Mouse (Mus musculus) forebrain, embryonic 15.5 days (tissue): ENCODE measurements around the gene Olfr521. TPM values are rescaled to one million over a fixed set of nuclear protein-coding genes. Genes with fewer than 3 reads are reported as not detected.
"Not testable (repeated sequence)": the region's sequence is repeated elsewhere in the genome, so short reads cannot be mapped to it uniquely, and the experiment has no call there.

ENCODE experiments used
- ATAC-seq: fragments of 200-750 bp; cut with Nextera tagmentation; replicated peaks from 2 replicates; pipeline ENCODE4 v1.8.0; 2017; ENCODE audit warnings: mild to moderate bottlenecking, moderate TSS enrichment, moderate library complexity
- H3K27ac ChIP-seq: fragments of 300-500 bp; sonication (generic); replicated peaks from 2 replicates; pipeline ENCODE4 v1.5.1; 2015; ENCODE audit warnings: mild to moderate bottlenecking, inconsistent platforms
- H3K27me3 ChIP-seq: fragments of 300-500 bp; sonication (generic); 2 replicates; pipeline ENCODE4 v1.6.1; 2015; ENCODE audit warnings: inconsistent platforms
- H3K36me3 ChIP-seq: fragments of 300-500 bp; sonication (generic); 2 replicates; pipeline ENCODE4 v1.6.1; 2015; ENCODE audit warnings: mild to moderate bottlenecking, inconsistent platforms
- H3K4me1 ChIP-seq: fragments of 300-500 bp; sonication (generic); 2 replicates; pipeline ENCODE4 v1.6.1; 2015; ENCODE audit warnings: inconsistent platforms
- H3K4me2 ChIP-seq: fragments of 300-500 bp; sonication (generic); replicated peaks from 2 replicates; pipeline ENCODE4 v1.6.1; 2015; ENCODE audit warnings: mild to moderate bottlenecking, inconsistent platforms
- H3K4me3 ChIP-seq: fragments of 300-500 bp; sonication (generic); 2 replicates; pipeline ENCODE4 v1.5.1; 2015; ENCODE audit warnings: mild to moderate bottlenecking, inconsistent platforms
- H3K9ac ChIP-seq: fragments of 300-500 bp; sonication (generic); replicated peaks from 2 replicates; pipeline ENCODE4 v1.6.1; 2015; ENCODE audit warnings: mild to moderate bottlenecking, inconsistent platforms
- H3K9me3 ChIP-seq: fragments of 300-500 bp; sonication (generic); 2 replicates; pipeline ENCODE4 v1.6.1; 2016; ENCODE audit warnings: inconsistent platforms
- WGBS: fragments of 180-500 bp; shearing (Covaris S2); methylation state at CpG from one replicate; pipeline ENCODE4 v1.1.7; 2015; ENCODE audit warnings: mixed read lengths; 5-methylcytosine and 5-hydroxymethylcytosine counted together
- polyA plus RNA-seq: library from polyadenylated mRNA; unstranded; fragments of >200 nt; fragmentation: Nextera tagmentation; extraction: Ambion mirVana; gene quantifications from 2 replicates; pipeline ENCODE4 v1.2.1, GENCODE M21; 2015

Olfr521 gene
- polyA plus RNA-seq, 1 experiment from 2014 or later: not detected

DNA sequence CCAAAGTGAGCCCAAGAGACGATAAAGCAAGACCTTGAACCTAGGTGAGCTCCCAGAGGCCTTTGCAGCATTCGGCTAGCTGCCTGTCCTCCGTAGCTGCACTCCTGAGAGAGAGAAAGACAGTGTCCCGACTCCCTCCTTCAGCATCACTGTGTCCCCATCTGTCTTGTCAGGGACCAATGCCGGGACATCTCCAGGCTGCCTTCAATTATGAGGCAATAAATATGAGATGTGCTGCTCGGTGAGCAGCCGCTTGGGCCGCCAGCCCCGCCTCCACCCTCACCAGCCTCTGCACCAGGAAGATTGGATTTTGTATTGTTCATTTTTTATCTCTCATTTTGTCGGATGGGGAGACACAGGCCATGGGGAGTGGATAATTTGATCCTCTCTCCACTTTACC is 27.5 kb downstream of the Olfr521 start:
- no peak overlapping the region for H3K4me3 ChIP-seq
- no peak overlapping the region for H3K27ac ChIP-seq
- ATAC-seq: no peak

DNA sequence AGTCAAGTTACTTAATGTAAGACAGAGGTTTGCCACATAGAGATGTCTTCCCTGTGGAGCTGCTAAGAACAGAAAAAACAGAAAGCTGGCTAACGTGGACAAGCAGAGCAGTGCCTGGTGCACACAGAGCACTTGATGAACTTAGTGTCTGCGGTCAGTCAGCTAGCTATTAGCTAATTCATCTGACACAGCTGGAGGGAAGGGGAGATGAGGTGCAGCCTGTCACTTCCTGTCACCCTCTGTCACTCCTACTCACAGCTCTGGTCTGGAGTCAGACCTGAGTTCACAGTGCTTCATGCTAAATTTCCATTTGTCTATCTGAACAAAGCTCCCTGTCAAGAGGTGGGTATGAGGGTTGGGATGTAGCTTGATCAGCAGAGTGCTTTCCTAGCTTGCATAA is 30.8 kb downstream of the Olfr521 start:
- no peak overlapping the region for H3K4me3 ChIP-seq
- no peak overlapping the region for H3K27ac ChIP-seq
- H3K9ac ChIP-seq: no peak overlapping the region
- no peak overlapping the region for H3K4me2 ChIP-seq
- ATAC-seq: no peak
- peaks cover 10% of the 10 kb centered on the region for H3K4me1 ChIP-seq
- 79% methylated on average over 2 of the region's 2 CpGs for WGBS
- H3K9me3 ChIP-seq: no peaks in the 10 kb centered on the region
- no peaks in the 10 kb centered on the region for H3K27me3 ChIP-seq
- no peaks in the 10 kb centered on the region for H3K36me3 ChIP-seq

More for the DNA sequence above, 27.5 kb downstream of the Olfr521 start:
- H3K9ac ChIP-seq: no peak overlapping the region
- peaks cover 8% of the 10 kb centered on the region for H3K4me1 ChIP-seq
- no peaks in the 10 kb centered on the region for H3K36me3 ChIP-seq
- no peak overlapping the region for H3K4me2 ChIP-seq
- no peaks in the 10 kb centered on the region for H3K27me3 ChIP-seq
- H3K9me3 ChIP-seq: no peaks in the 10 kb centered on the region
- 83% methylated on average over 10 of the region's 10 CpGs for WGBS

DNA sequence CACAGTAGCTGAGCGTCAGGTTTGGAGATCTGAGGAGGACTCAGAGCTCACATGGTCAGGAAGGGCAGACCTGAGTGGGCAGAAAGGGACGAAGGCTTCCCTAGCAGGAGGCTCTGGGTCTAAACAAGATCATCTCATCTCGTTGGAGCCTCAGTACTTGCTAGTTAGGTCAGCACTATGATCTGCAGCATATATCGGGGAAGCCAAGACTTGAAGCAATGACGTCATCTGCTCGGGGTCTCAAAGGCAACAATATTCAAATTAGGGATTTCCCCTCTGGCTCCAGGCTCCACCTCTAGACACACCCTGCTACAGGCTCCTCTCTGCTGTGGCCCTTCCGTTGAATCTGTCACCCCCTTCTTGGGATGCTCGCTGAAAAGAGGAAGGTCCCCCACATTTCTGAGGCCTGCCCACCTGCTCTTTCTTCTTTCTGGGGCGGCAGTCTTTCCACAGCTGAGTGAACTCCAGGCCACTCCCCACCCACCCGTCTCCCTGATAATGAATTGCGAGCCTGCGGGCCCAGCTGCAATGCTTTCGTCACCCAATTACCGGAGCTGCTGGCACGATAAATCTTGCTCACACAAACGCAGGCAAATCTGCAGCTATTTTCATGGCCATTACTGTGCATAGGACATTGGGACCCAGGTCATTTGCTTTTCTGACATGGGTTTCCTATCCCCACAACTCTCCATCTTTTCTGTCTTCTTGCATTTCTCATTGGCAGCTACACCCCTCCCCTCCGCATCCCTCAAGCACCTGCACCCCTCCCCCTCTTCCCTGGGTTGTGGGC is 32.1 kb downstream of the Olfr521 start:
- H3K36me3 ChIP-seq: no peaks in the 10 kb centered on the region
- peak overlapping the region; percentile 44 for H3K4me2 ChIP-seq
- peak overlapping the region; percentile 32; the same call in 1 of the 2 replicates for H3K9ac ChIP-seq
- peaks cover 10% of the 10 kb centered on the region for H3K4me1 ChIP-seq
- H3K27me3 ChIP-seq: no peaks in the 10 kb centered on the region
- H3K9me3 ChIP-seq: no peaks in the 10 kb centered on the region
- peak overlapping the region; percentile 14 for H3K4me3 ChIP-seq
- peak; percentile 69 for ATAC-seq
- H3K27ac ChIP-seq: peak overlapping the region; percentile 13
- WGBS: 9% methylated on average over 17 of the region's 17 CpGs

DNA sequence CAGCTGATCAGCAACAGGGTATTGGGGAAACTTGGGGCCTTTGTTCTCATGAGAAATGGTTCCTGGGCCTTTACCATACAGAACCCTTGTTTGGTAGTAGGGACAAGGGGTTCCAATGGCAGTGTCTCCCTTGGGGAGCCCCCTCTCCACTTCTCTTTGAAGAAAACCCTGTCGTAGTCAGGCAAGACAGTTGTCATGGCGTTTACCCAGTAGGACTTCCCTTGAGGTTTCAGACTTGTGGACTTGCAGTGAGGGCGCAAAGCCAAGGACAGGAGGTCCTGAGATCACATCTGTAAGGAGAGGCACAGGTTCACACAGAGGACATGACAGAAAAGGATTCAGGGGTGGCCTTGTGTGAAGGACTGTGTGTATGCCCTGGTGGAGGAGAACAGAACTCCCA is 33.2 kb downstream of the Olfr521 start:
- no peaks in the 10 kb centered on the region for H3K9me3 ChIP-seq
- peaks cover 10% of the 10 kb centered on the region for H3K4me1 ChIP-seq
- ATAC-seq: no peak
- H3K36me3 ChIP-seq: no peaks in the 10 kb centered on the region
- H3K4me2 ChIP-seq: no peak overlapping the region
- WGBS: 81% methylated on average over 3 of the region's 3 CpGs
- H3K9ac ChIP-seq: no peak overlapping the region
- H3K4me3 ChIP-seq: no peak overlapping the region
- H3K27ac ChIP-seq: no peak overlapping the region
- H3K27me3 ChIP-seq: no peaks in the 10 kb centered on the region

DNA sequence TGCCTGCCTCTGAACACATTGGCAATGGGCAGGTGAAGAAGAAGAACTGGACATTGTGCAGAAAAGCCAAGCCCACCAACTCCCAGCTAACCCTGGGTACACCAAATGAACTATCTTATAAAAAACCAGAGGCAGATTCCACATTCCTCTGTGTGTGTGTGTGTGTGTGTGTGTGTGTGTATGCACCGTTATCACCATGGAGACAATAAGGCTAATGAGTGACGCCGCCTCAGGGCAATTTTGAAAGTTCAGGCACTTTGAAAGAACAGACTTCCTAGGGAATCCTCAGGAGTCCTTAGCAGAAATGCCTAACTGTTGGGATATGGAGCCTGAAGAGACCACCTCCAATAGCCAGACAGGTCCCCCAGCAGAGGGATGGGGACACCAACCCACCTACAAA is 34.0 kb downstream of the Olfr521 start:
- no peak overlapping the region for H3K4me2 ChIP-seq
- no peak overlapping the region for H3K27ac ChIP-seq
- peaks cover 10% of the 10 kb centered on the region for H3K4me1 ChIP-seq
- H3K36me3 ChIP-seq: no peaks in the 10 kb centered on the region
- 73% methylated on average over 3 of the region's 3 CpGs for whole genome bisulfite sequencing
- ATAC-seq: no peak
- H3K27me3 ChIP-seq: no peaks in the 10 kb centered on the region
- H3K4me3 ChIP-seq: no peak overlapping the region
- H3K9ac ChIP-seq: no peak overlapping the region
- no peaks in the 10 kb centered on the region for H3K9me3 ChIP-seq

DNA sequence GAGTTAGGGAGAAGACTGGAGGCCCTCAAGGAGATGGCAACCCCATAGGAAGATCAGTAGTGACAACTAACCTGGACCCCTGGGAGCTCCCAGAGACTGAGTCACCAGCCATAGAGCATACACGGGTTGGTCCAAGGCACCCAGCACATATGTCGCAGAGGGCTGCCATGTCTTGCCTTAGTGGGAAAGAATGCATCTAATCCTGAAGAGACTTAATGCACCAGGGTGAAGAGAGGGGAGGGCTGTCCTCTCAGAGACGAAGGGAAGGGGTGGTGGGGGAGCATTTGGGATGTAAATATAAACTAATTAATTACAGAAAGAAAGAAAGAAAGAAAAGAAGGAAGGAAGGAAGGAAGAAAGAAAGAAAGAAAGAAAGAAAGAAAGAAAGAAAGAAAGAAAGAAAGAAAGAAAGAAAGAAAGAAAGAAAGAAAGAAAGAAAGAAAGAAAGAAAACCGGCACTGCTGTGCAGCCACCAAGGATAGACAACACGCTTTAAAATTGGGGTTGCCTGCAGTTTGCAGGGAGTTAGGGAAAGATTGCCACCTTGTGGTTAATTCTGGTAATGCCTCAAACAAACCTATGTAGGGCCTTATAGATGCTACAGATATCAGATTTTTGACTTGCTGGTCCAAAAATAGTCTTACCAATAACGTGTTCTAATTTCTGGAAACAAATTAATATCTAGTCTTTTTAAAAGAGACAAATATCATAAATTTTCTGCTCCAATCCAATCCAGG is 34.8 kb downstream of the Olfr521 start:
- no peak overlapping the region for H3K4me3 ChIP-seq
- no peak overlapping the region for H3K4me2 ChIP-seq
- no peaks in the 10 kb centered on the region for H3K36me3 ChIP-seq
- no peak overlapping the region for H3K27ac ChIP-seq
- no peaks in the 10 kb centered on the region for H3K9me3 ChIP-seq
- 0 out of 2 replicates have a peak, but pooled peaks have one; percentile 65 for ATAC-seq
- WGBS: 32% methylated on average over 6 of the region's 6 CpGs
- H3K4me1 ChIP-seq: peaks cover 10% of the 10 kb centered on the region
- no peaks in the 10 kb centered on the region for H3K27me3 ChIP-seq
- no peak overlapping the region for H3K9ac ChIP-seq

DNA sequence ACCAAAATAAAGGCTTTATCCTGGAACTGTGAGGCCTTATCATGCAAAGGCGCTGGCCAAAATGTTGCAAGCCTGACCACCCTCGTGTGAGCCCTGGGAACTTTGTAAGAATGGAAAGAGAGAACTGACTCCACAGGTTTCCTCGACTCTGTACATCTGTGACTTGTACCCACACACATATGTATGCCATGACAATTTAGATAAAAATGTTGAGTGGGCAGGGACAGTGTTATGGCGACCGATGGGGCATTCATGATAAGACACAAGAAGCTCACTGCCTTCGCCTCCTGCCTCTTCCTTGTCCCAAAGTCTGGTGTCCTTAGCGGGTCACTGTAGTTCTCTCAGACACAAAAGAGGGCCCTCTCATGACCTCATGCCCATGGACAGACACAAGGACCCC is 35.8 kb downstream of the Olfr521 start:
- Histone ChIP-seq H3K4me2 (no peak overlapping the region), H3K36me3 (no peaks in the 10 kb centered on the region), H3K27ac (no peak overlapping the region), H3K27me3 (no peaks in the 10 kb centered on the region), H3K9ac (no peak overlapping the region), H3K4me3 (no peak overlapping the region), H3K4me1 (peaks cover 10% of the 10 kb centered on the region), H3K9me3 (no peaks in the 10 kb centered on the region)
- no peak for ATAC-seq
- WGBS: 76% methylated on average over 7 of the region's 7 CpGs

DNA sequence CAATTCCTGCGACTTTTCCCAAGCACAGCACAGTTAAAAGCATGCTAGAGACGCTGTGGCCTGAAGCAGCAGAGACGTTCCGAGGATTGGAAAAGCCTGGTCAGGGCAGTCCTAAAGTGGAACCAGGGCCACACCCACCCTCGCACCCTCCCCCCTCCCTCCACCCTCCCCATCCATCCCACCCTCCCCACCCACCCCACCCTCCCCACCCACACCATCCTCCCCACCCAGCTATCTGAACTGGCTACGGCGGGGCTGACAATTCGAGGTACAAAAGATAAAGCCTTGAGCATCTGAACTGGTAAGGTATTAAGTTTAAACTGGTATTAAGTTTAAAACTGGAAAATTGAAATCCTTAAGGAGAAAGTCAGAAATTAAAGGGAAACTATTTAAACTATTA is 40.2 kb downstream of the Olfr521 start:
- H3K36me3 ChIP-seq: no peaks in the 10 kb centered on the region
- H3K4me1 ChIP-seq: no peaks in the 10 kb centered on the region
- no peaks in the 10 kb centered on the region for H3K9me3 ChIP-seq
- no peak overlapping the region for H3K4me2 ChIP-seq
- ATAC-seq: no peak
- 76% methylated on average over 7 of the region's 8 CpGs for WGBS
- no peak overlapping the region for H3K27ac ChIP-seq
- no peak overlapping the region for H3K9ac ChIP-seq
- no peaks in the 10 kb centered on the region for H3K27me3 ChIP-seq
- H3K4me3 ChIP-seq: no peak overlapping the region

DNA sequence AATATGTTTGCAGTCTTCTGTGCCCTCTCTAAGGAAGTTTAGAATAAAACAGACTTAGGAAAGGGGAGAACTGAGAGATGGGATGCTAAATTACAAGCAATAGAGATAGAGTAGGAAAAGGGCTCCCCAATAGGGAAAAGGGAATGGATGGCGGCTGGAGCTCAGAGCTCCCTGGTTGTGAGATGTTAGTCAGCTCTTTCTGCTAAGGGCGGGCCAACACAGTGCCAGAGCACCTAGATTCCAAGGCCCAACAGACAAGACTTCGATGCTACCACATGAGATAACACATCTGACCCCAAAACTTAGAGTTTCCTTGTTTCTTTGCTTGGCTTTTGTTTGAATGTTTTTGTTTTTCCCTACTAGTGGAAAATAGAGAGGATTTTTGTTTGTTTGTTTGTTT is 40.7 kb downstream of the Olfr521 start:
- 89% methylated on average over 3 of the region's 3 CpGs for WGBS
- H3K36me3 ChIP-seq, H3K27me3 ChIP-seq, ATAC-seq, H3K4me2 ChIP-seq, H3K9me3 ChIP-seq, H3K9ac ChIP-seq, H3K4me1 ChIP-seq, H3K27ac ChIP-seq, H3K4me3 ChIP-seq: not testable (repeated sequence)

DNA sequence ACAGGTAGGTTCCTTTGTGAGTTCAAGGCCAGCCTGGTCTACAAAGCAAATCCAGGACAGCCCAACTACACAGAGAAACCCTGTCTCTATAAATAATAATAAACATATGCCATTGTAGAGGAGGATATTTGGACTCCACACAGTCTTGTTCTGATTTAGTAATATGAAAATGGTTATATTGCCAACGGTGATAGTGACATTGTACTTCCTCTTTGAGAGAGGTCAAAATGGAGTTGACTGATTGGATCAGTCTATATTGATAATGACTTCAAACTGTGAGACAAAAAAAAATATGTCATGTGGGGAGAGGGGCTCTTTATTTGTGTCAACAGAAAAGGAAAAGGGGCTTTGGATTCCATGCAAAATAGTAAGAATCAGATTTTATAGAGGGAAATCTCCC is 42.0 kb downstream of the Olfr521 start:
- Histone ChIP-seq H3K36me3 (no peaks in the 10 kb centered on the region), H3K27ac (no peak overlapping the region), H3K4me1 (no peaks in the 10 kb centered on the region), H3K4me2 (no peak overlapping the region), H3K27me3 (no peaks in the 10 kb centered on the region), H3K9me3 (no peaks in the 10 kb centered on the region), H3K4me3 (no peak overlapping the region), H3K9ac (no peak overlapping the region)
- no peak for ATAC-seq
- WGBS: 91% methylated on average over 1 of the region's 1 CpGs

DNA sequence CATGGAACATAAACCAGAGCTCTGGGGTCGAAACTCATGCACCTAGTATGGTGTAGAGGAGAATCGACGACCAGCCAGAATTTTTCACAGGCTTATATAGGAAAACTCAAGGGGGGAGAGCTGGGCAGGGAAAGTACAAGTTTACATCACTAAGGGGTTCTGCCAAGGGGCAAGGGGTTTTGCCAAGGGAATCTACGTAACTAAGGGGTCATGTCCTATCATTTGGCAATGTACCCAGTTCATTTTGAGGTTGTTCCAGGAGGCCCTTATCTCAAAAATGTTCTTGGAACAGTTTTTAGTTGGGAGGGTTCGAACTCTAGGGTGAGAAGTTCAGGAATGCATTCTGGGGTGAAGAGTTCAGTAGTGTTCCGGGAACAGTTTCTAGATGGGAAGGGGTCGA is 43.7 kb downstream of the Olfr521 start:
- H3K27me3 ChIP-seq, ATAC-seq, H3K36me3 ChIP-seq, H3K27ac ChIP-seq, H3K9ac ChIP-seq, H3K4me1 ChIP-seq, H3K4me2 ChIP-seq, H3K4me3 ChIP-seq, H3K9me3 ChIP-seq: not testable (repeated sequence)
- WGBS: 88% methylated on average over 7 of the region's 7 CpGs

DNA sequence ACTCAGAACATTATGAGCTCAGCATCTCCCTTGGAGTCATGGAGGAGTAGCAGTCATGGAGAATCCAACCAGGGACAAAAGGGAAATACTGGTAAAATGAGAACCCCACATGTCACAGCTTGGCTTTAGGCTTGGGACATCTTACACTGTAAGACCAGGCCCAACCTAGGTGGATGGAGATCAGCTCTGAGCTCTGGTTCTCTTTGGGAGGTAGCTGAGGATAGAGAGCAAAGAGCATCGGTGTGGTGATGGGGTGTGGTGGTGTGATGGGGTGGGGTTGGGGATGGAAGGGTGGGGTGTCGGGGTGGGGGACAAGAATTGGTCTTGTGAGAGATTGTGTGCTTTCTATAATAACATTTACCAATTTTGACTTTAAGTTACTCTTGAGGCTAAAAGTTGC is 47.5 kb downstream of the Olfr521 start:
- Histone ChIP-seq H3K4me1 (no peaks in the 10 kb centered on the region), H3K36me3 (no peaks in the 10 kb centered on the region), H3K9ac (no peak overlapping the region), H3K27me3 (no peaks in the 10 kb centered on the region), H3K4me3 (no peak overlapping the region), H3K4me2 (no peak overlapping the region), H3K27ac (no peak overlapping the region), H3K9me3 (no peaks in the 10 kb centered on the region)
- ATAC-seq: no peak
- WGBS: 96% methylated on average over 2 of the region's 2 CpGs
